Mouse (Mus musculus) stomach, postnatal 0 days (tissue): ENCODE data around the gene Mcf2l.

Experiments
- CTCF ChIP-seq: IDR thresholded peaks from 2 replicates; pipeline ENCODE4 v1.5.1; 2016; ENCODE audit warnings: antibody characterized with exemption, low read depth, mild to moderate bottlenecking, moderate library complexity
- EP300 ChIP-seq: optimal IDR thresholded peaks from 2 replicates; pipeline ENCODE3; 2016; ENCODE audit warnings: antibody characterized with exemption

DNA sequence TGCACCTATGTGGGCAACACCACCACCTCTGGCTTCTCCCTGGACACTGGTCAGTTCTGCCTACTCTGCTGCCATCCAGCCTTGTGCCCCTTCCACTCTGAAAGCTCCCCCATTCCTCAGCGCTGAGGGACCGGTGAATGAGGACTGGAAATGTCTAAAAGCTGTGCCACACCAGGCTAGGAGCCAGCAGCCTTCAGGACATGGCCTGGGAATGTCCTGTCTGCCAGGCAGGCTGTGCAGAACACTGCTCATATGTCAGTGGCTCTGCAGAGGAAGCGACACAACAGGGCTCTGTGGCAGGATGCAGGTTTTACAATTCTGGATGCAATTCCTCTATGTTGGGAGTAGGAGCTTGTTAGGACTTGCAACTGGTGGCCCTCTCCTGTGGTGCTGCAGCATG lies 10.5 kb upstream of the Mcf2l start:
- TF ChIP-seq EP300 (no peak), CTCF (no peak)
